Mouse (Mus musculus): ENCODE measurements around the gene Dab2ip. TPM values are rescaled to one million over a fixed set of nuclear protein-coding genes. Genes with fewer than 3 reads are reported as not detected.
A peak's percentile ranks its signal among the peaks of the same experiment; 100 is the strongest.

Gene Dab2ip
- polyA plus RNA-seq, 1 experiment from 2014 or later: 49.5 TPM

DNA sequence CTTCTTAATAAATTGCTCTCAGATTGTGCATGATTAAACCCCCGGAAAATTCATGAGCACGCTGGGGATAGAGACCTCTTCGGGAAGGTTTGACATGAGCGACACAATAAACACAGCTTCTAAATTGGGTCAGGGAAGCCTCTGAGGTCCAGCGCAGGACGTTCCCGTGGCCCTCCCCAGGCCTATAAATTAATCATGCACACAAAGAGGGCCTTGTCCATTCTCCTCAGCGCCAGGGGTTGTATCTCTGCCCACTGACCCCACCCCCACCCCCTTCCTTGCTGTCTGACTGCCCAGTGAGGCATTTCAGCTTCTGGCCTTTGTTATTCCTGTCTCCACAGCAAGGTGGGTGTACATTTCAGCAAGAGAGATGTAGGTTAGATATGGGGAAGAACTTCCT lies 49.4 kb downstream of the Dab2ip start:
- no peak overlapping the region for H3K27ac ChIP-seq (replicated peaks; ENCODE audit: low read depth, low read length)
- H3K4me2 ChIP-seq (ENCODE audit: low read depth, low read length): no peak overlapping the region
- H3K4me3 ChIP-seq (ENCODE audit: low read depth, low read length): no peak overlapping the region
- H3K27me3 ChIP-seq (ENCODE audit: control insufficient read depth, insufficient read depth, low read length): no peaks in the 10 kb centered on the region
- DNase-seq (ENCODE audit: low spot score) (no peak), ATAC-seq (replicated peaks; ENCODE audit: insufficient number of reproducible peaks, low FRiP score, low TSS enrichment, low read depth) (no peak)
- H3K36me3 ChIP-seq (replicated peaks; ENCODE audit: control insufficient read depth, insufficient read depth, low read depth, low read length): no peaks in the 10 kb centered on the region
- peaks cover 13% of the 10 kb centered on the region for H3K4me1 ChIP-seq (ENCODE audit: control insufficient read depth, insufficient read depth, low read length)
- WGBS: 34% methylated on average over 8 of the region's 8 CpGs
- no peaks in the 10 kb centered on the region for H3K9me3 ChIP-seq (replicated peaks; ENCODE audit: control insufficient read depth, low read length)
- H3K9ac ChIP-seq (replicated peaks; ENCODE audit: low read length): no peak overlapping the region

DNA sequence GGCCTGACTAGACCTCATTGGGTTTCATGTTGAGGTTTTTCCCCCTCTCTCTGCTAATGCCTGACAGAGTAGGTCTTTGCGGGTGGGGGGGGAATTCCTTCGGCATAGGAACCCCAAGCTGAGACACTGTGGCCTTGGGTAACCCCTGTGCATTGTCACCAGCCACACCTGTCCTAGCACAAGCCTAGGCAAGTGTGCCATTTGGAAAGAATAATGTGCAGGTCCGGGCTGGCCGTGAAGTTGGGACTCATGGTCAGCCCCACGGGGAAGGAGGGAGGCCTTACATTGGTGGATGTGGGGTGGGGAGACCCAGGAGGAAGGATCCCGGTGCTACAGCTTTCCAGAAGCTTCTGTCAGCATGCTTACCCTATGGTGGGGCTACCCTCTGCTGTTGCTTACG lies 50.8 kb downstream of the Dab2ip start:
- Histone ChIP-seq H3K4me2 (ENCODE audit: low read depth, low read length) (no peak overlapping the region), H3K9ac (replicated peaks; ENCODE audit: low read length) (no peak overlapping the region), H3K36me3 (replicated peaks; ENCODE audit: control insufficient read depth, insufficient read depth, low read depth, low read length) (no peaks in the 10 kb centered on the region), H3K27ac (replicated peaks; ENCODE audit: low read depth, low read length) (no peak overlapping the region), H3K9me3 (replicated peaks; ENCODE audit: control insufficient read depth, low read length) (no peaks in the 10 kb centered on the region), H3K4me3 (ENCODE audit: low read depth, low read length) (no peak overlapping the region), H3K4me1 (ENCODE audit: control insufficient read depth, insufficient read depth, low read length) (peaks cover 13% of the 10 kb centered on the region), H3K27me3 (ENCODE audit: control insufficient read depth, insufficient read depth, low read length) (no peaks in the 10 kb centered on the region)
- whole genome bisulfite sequencing: 85% methylated on average over 7 of the region's 7 CpGs
- ATAC-seq (replicated peaks; ENCODE audit: insufficient number of reproducible peaks, low FRiP score, low TSS enrichment, low read depth): no peak
- no peak for DNase-seq (ENCODE audit: low spot score)

DNA sequence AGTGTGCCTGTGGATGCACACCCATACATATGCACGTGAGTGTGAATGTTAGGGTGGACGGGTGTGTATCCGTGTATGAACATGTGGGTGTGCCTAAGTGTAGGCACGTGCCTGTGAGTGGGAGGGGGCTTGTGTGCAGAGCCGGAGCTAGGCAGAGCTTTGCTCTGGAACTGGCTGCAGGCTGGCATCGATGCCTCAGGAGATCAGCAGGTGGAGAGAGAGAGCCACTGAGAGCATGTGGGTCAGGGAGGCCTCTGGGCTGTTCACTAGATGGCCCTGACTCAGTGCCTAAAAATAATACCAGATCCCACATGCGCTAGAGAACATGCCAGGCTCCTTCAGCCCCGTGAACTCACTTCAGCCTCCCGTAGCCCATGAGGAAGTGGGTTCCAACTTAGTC lies 51.3 kb downstream of the Dab2ip start:
- Histone ChIP-seq H3K9ac (replicated peaks; ENCODE audit: low read length) (no peak overlapping the region), H3K9me3 (replicated peaks; ENCODE audit: control insufficient read depth, low read length) (no peaks in the 10 kb centered on the region), H3K27ac (replicated peaks; ENCODE audit: low read depth, low read length) (no peak overlapping the region), H3K4me3 (ENCODE audit: low read depth, low read length) (no peak overlapping the region), H3K4me2 (ENCODE audit: low read depth, low read length) (no peak overlapping the region), H3K4me1 (ENCODE audit: control insufficient read depth, insufficient read depth, low read length) (peaks cover 13% of the 10 kb centered on the region), H3K27me3 (ENCODE audit: control insufficient read depth, insufficient read depth, low read length) (no peaks in the 10 kb centered on the region), H3K36me3 (replicated peaks; ENCODE audit: control insufficient read depth, insufficient read depth, low read depth, low read length) (no peaks in the 10 kb centered on the region)
- 62% methylated on average over 9 of the region's 9 CpGs for whole genome bisulfite sequencing
- ATAC-seq (replicated peaks; ENCODE audit: insufficient number of reproducible peaks, low FRiP score, low TSS enrichment, low read depth) (no peak), DNase-seq (ENCODE audit: low spot score) (no peak)

- H3K4me3 ChIP-seq (ENCODE audit: low read depth, low read length): no peak overlapping the region
- peak overlapping the region; percentile 17; the same call in 1 of the 2 replicates for H3K27ac ChIP-seq (replicated peaks; ENCODE audit: low read depth, low read length)
- no peaks in the 10 kb centered on the region for H3K27me3 ChIP-seq (ENCODE audit: control insufficient read depth, insufficient read depth, low read length)
- peak; percentile 24; the same call in 1 of the 2 replicates for ATAC-seq (replicated peaks; ENCODE audit: insufficient number of reproducible peaks, low FRiP score, low TSS enrichment, low read depth)
- H3K9ac ChIP-seq (replicated peaks; ENCODE audit: low read length): no peak overlapping the region
- H3K4me1 ChIP-seq (ENCODE audit: control insufficient read depth, insufficient read depth, low read length): peaks cover 13% of the 10 kb centered on the region
- peak overlapping the region; percentile 31 for H3K4me2 ChIP-seq (ENCODE audit: low read depth, low read length)
- H3K36me3 ChIP-seq (replicated peaks; ENCODE audit: control insufficient read depth, insufficient read depth, low read depth, low read length): no peaks in the 10 kb centered on the region
- DNase-seq (ENCODE audit: low spot score): peak; percentile 38
- H3K9me3 ChIP-seq (replicated peaks; ENCODE audit: control insufficient read depth, low read length): no peaks in the 10 kb centered on the region
- 4% methylated on average over 11 of the region's 11 CpGs for WGBS
These were observed 52.3 kb downstream of the Dab2ip start for GRCm38 (mm10) chr2:35610168-35610951.

- no peak overlapping the region for H3K4me2 ChIP-seq (ENCODE audit: low read depth, low read length)
- ATAC-seq (replicated peaks; ENCODE audit: insufficient number of reproducible peaks, low FRiP score, low TSS enrichment, low read depth) (no peak), DNase-seq (ENCODE audit: low spot score) (no peak)
- no peaks in the 10 kb centered on the region for H3K36me3 ChIP-seq (replicated peaks; ENCODE audit: control insufficient read depth, insufficient read depth, low read depth, low read length)
- H3K4me3 ChIP-seq (ENCODE audit: low read depth, low read length): no peak overlapping the region
- H3K27ac ChIP-seq (replicated peaks; ENCODE audit: low read depth, low read length): peak overlapping the region; percentile 17; the same call in 1 of the 2 replicates
- peaks cover 13% of the 10 kb centered on the region for H3K4me1 ChIP-seq (ENCODE audit: control insufficient read depth, insufficient read depth, low read length)
- WGBS: 76% methylated on average over 7 of the region's 7 CpGs
- H3K27me3 ChIP-seq (ENCODE audit: control insufficient read depth, insufficient read depth, low read length): no peaks in the 10 kb centered on the region
- no peak overlapping the region; the same call in 1 of the 2 replicates for H3K9ac ChIP-seq (replicated peaks; ENCODE audit: low read length)
- H3K9me3 ChIP-seq (replicated peaks; ENCODE audit: control insufficient read depth, low read length): no peaks in the 10 kb centered on the region
These were observed 52.9 kb downstream of the Dab2ip start for GRCm38 (mm10) chr2:35610976-35611375.

- Histone ChIP-seq H3K9ac (replicated peaks; ENCODE audit: low read length) (no peak overlapping the region), H3K4me1 (ENCODE audit: control insufficient read depth, insufficient read depth, low read length) (peaks cover 13% of the 10 kb centered on the region), H3K27me3 (ENCODE audit: control insufficient read depth, insufficient read depth, low read length) (no peaks in the 10 kb centered on the region), H3K36me3 (replicated peaks; ENCODE audit: control insufficient read depth, insufficient read depth, low read depth, low read length) (no peaks in the 10 kb centered on the region), H3K27ac (replicated peaks; ENCODE audit: low read depth, low read length) (no peak overlapping the region), H3K4me2 (ENCODE audit: low read depth, low read length) (no peak overlapping the region), H3K4me3 (ENCODE audit: low read depth, low read length) (no peak overlapping the region), H3K9me3 (replicated peaks; ENCODE audit: control insufficient read depth, low read length) (no peaks in the 10 kb centered on the region)
- DNase-seq (ENCODE audit: low spot score): no peak
- 91% methylated on average over 4 of the region's 4 CpGs for WGBS
- ATAC-seq (replicated peaks; ENCODE audit: insufficient number of reproducible peaks, low FRiP score, low TSS enrichment, low read depth): no peak
These were observed 53.6 kb downstream of the Dab2ip start for GRCm38 (mm10) chr2:35611645-35612044.

- H3K9me3 ChIP-seq (replicated peaks; ENCODE audit: control insufficient read depth, low read length): no peaks in the 10 kb centered on the region
- no peak overlapping the region for H3K9ac ChIP-seq (replicated peaks; ENCODE audit: low read length)
- H3K27ac ChIP-seq (replicated peaks; ENCODE audit: low read depth, low read length): no peak overlapping the region
- WGBS: 77% methylated on average over 7 of the region's 7 CpGs
- H3K27me3 ChIP-seq (ENCODE audit: control insufficient read depth, insufficient read depth, low read length): no peaks in the 10 kb centered on the region
- H3K4me2 ChIP-seq (ENCODE audit: low read depth, low read length): no peak overlapping the region
- H3K4me3 ChIP-seq (ENCODE audit: low read depth, low read length): no peak overlapping the region
- H3K36me3 ChIP-seq (replicated peaks; ENCODE audit: control insufficient read depth, insufficient read depth, low read depth, low read length): no peaks in the 10 kb centered on the region
- no peak for DNase-seq (ENCODE audit: low spot score)
- peaks cover 13% of the 10 kb centered on the region for H3K4me1 ChIP-seq (ENCODE audit: control insufficient read depth, insufficient read depth, low read length)
- ATAC-seq (replicated peaks; ENCODE audit: insufficient number of reproducible peaks, low FRiP score, low TSS enrichment, low read depth): no peak
These were observed 54.2 kb downstream of the Dab2ip start for GRCm38 (mm10) chr2:35612297-35612696.

DNA sequence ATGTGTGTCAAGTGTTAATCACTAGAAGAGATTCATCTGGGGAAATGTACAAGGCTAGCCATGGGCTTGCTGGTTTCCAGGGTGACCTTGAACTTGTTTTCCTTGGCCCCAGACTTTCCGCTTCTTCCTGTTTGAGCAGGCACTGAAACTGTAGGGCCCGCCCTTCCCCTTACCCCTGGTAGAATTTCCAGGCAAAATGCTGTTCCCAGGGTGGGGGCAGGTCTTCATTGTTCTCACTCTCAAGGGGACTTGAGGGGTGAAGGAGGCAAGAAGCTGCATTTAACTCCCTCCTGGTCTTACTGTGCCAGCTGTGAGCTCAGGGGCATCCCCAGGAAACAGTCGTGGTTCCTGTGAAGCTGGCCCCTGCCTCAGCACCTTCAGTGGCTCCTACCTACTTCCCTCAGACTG lies 55.9 kb downstream of the Dab2ip start:
- Histone ChIP-seq H3K9me3 (replicated peaks; ENCODE audit: control insufficient read depth, low read length) (no peaks in the 10 kb centered on the region), H3K4me2 (ENCODE audit: low read depth, low read length) (no peak overlapping the region), H3K4me3 (ENCODE audit: low read depth, low read length) (no peak overlapping the region), H3K27me3 (ENCODE audit: control insufficient read depth, insufficient read depth, low read length) (no peaks in the 10 kb centered on the region), H3K27ac (replicated peaks; ENCODE audit: low read depth, low read length) (0 out of 2 replicates have a peak overlapping the region, but pooled peaks have one; percentile 1), H3K4me1 (ENCODE audit: control insufficient read depth, insufficient read depth, low read length) (peaks cover 13% of the 10 kb centered on the region), H3K36me3 (replicated peaks; ENCODE audit: control insufficient read depth, insufficient read depth, low read depth, low read length) (no peaks in the 10 kb centered on the region), H3K9ac (replicated peaks; ENCODE audit: low read length) (no peak overlapping the region)
- 28% methylated on average over 3 of the region's 3 CpGs for WGBS
- DNase-seq (ENCODE audit: low spot score) (peak; percentile 57), ATAC-seq (replicated peaks; ENCODE audit: insufficient number of reproducible peaks, low FRiP score, low TSS enrichment, low read depth) (no peak)
